Mouse (Mus musculus) frontal cortex, postnatal 36 days (tissue): ENCODE data around the gene Cckbr.
A peak's percentile ranks its signal among the peaks of the same experiment; 100 is the strongest.
"Not testable (repeated sequence)": the region's sequence is repeated elsewhere in the genome, so short reads cannot be mapped to it uniquely, and the experiment has no call there.

Source experiments
- DNase-seq, 2 experiments: peaks; one replicate each; pipeline ENCODE4 v3.0.0; 2022; ENCODE audit warnings: low spot score in 2 of 2

The Cckbr gene

GRCm38 (mm10) chr7:105437979-105438772, 12.6 kb downstream of the Cckbr start:
- DNase-seq, result peak in 1 of 2 experiments; percentile 72

- no peak for DNase-seq
Observed at GRCm38 (mm10) chr7:105441426-105441825, 15.9 kb downstream of the Cckbr start.

- no peak for DNase-seq
Observed at GRCm38 (mm10) chr7:105445076-105445475, 19.5 kb downstream of the Cckbr start.

GRCm38 (mm10) chr7:105453345-105453744, 27.8 kb downstream of the Cckbr start:
- DNase-seq, result not testable (repeated sequence)

GRCm38 (mm10) chr7:105458546-105458945, 33.0 kb downstream of the Cckbr start:
- no peak for DNase-seq

- DNase-seq, result peak; percentile 64 to 88
Observed at GRCm38 (mm10) chr7:105465505-105465904, 40.0 kb downstream of the Cckbr start.

GRCm38 (mm10) chr7:105472607-105473006, 47.1 kb downstream of the Cckbr start:
- no peak for DNase-seq

- DNase-seq, result no peak
Observed at GRCm38 (mm10) chr7:105474771-105475315, 49.3 kb downstream of the Cckbr start.

GRCm38 (mm10) chr7:105475396-105475949, 49.9 kb downstream of the Cckbr start:
- no peak for DNase-seq

GRCm38 (mm10) chr7:105476683-105477432, 51.3 kb downstream of the Cckbr start:
- DNase-seq, result no peak

GRCm38 (mm10) chr7:105477433-105477700, 51.8 kb downstream of the Cckbr start:
- DNase-seq, result no peak

- peak; percentile 35 to 68 for DNase-seq
Observed at GRCm38 (mm10) chr7:105477841-105478240, 52.3 kb downstream of the Cckbr start.

GRCm38 (mm10) chr7:105478344-105478743, 52.8 kb downstream of the Cckbr start:
- no peak for DNase-seq

- no peak for DNase-seq
Observed at GRCm38 (mm10) chr7:105479232-105479631, 53.7 kb downstream of the Cckbr start.

- DNase-seq, result no peak
Observed at GRCm38 (mm10) chr7:105480081-105480480, 54.5 kb downstream of the Cckbr start.

GRCm38 (mm10) chr7:105480561-105481504, 55.3 kb downstream of the Cckbr start:
- no peak for DNase-seq

GRCm38 (mm10) chr7:105481505-105482411, 56.2 kb downstream of the Cckbr start, which contains the start of gene Cavin3:
TSS of gene Cavin3 (minus strand) at chr7:105482300.
- DNase-seq, result peak; percentile 68 to 75

GRCm38 (mm10) chr7:105482426-105482825, 56.9 kb downstream of the Cckbr start:
- DNase-seq, result no peak

GRCm38 (mm10) chr7:105485029-105485428, 59.5 kb downstream of the Cckbr start:
- no peak for DNase-seq
